Mouse (Mus musculus) thymus, postnatal 36 days (tissue): ENCODE data around the gene Vav1.
"Not testable (repeated sequence)": the region's sequence is repeated elsewhere in the genome, so short reads cannot be mapped to it uniquely, and the experiment has no call there.

Experiments
- DNase-seq, 2 experiments: peaks; one replicate each; pipeline ENCODE4 v3.0.0; 2022; ENCODE audit warnings: mixed read lengths in 2 of 2

Gene Vav1

GRCm38 (mm10) chr17:57280411-57280810 lies 1.5 kb downstream of the Vav1 start:
- DNase-seq = no peak

- no peak for DNase-seq
Observed at GRCm38 (mm10) chr17:57283906-57284305, 5.0 kb downstream of the Vav1 start.

- DNase-seq = no peak
Observed at GRCm38 (mm10) chr17:57285077-57285476, 6.2 kb downstream of the Vav1 start.

- no peak for DNase-seq
Observed at GRCm38 (mm10) chr17:57286718-57287355, 7.9 kb downstream of the Vav1 start.

- no peak for DNase-seq
Observed at GRCm38 (mm10) chr17:57289252-57289651, 10.4 kb downstream of the Vav1 start.

GRCm38 (mm10) chr17:57290001-57290670 lies 11.2 kb downstream of the Vav1 start:
- DNase-seq = peak; percentile 46 to 56

- no peak for DNase-seq
Observed at GRCm38 (mm10) chr17:57290671-57291055, 11.8 kb downstream of the Vav1 start.

- DNase-seq = no peak
Observed at GRCm38 (mm10) chr17:57292302-57292701, 13.4 kb downstream of the Vav1 start.

GRCm38 (mm10) chr17:57292968-57293367 lies 14.1 kb downstream of the Vav1 start:
- no peak for DNase-seq

GRCm38 (mm10) chr17:57295935-57296334 lies 17.0 kb downstream of the Vav1 start:
- DNase-seq = no peak

- no peak for DNase-seq
Observed at GRCm38 (mm10) chr17:57297040-57297439, 18.1 kb downstream of the Vav1 start.

- peak; percentile 30 to 43 for DNase-seq
Observed at GRCm38 (mm10) chr17:57305593-57305992, 26.7 kb downstream of the Vav1 start.

GRCm38 (mm10) chr17:57307074-57307473 lies 28.2 kb downstream of the Vav1 start:
- DNase-seq = no peak

- no peak for DNase-seq
Observed at GRCm38 (mm10) chr17:57311801-57312200, 32.9 kb downstream of the Vav1 start.

GRCm38 (mm10) chr17:57327615-57328014 lies 48.7 kb downstream of the Vav1 start:
- no peak for DNase-seq

- no peak for DNase-seq
Observed at GRCm38 (mm10) chr17:57328944-57329343, 50.0 kb downstream of the Vav1 start.

- no peak for DNase-seq
Observed at GRCm38 (mm10) chr17:57330993-57331392, 52.1 kb downstream of the Vav1 start.

GRCm38 (mm10) chr17:57332241-57332640 lies 53.3 kb downstream of the Vav1 start:
- DNase-seq = no peak

- no peak for DNase-seq
Observed at GRCm38 (mm10) chr17:57334001-57334760, 55.3 kb downstream of the Vav1 start.

GRCm38 (mm10) chr17:57334761-57335150 lies 55.9 kb downstream of the Vav1 start:
- peak; percentile 81 to 87 for DNase-seq

GRCm38 (mm10) chr17:57335194-57335593 lies 56.3 kb downstream of the Vav1 start:
- DNase-seq = not testable (repeated sequence)

GRCm38 (mm10) chr17:57335673-57336303 lies 56.9 kb downstream of the Vav1 start:
- DNase-seq = peak; percentile 84 to 87

- no peak for DNase-seq
Observed at GRCm38 (mm10) chr17:57337996-57338395, 59.1 kb downstream of the Vav1 start.
